Mouse (Mus musculus) myocyte (in vitro differentiated cells): ENCODE measurements around the gene Cbx1. TPM values are rescaled to one million over a fixed set of nuclear protein-coding genes. Genes with fewer than 3 reads are reported as not detected.

ENCODE experiments used
- H3K27me3 ChIP-seq: one replicate; pipeline ENCODE4 v1.6.1; 2011; ENCODE audit not compliant: control insufficient read depth, insufficient read depth, insufficient read length
- H3K36me3 ChIP-seq: one replicate; pipeline ENCODE4 v1.6.1; 2011; ENCODE audit not compliant: control insufficient read depth, insufficient read depth
- H3K4me2 ChIP-seq: one replicate; pipeline ENCODE4 v1.6.1; 2011; ENCODE audit warnings: low read depth, control low read depth
- H3K4me3 ChIP-seq: one replicate; pipeline ENCODE4 v1.5.1; 2011; ENCODE audit warnings: mild to moderate bottlenecking, control low read depth, moderate library complexity
- H3K79me2 ChIP-seq: one replicate; pipeline ENCODE4 v1.6.1; 2011; ENCODE audit not compliant: control insufficient read depth, insufficient read depth
- H3ac ChIP-seq: one replicate; pipeline ENCODE4 v1.6.1; 2011; ENCODE audit not compliant: control insufficient read depth, insufficient read length
- CEBPB ChIP-seq: IDR thresholded peaks from 2 replicates; pipeline ENCODE4 v1.6.1; 2011; ENCODE audit warnings: mild to moderate bottlenecking, moderate library complexity; ENCODE audit not compliant: poor library complexity, insufficient read depth, severe bottlenecking
- E2F4 ChIP-seq: IDR thresholded peaks from one replicate; pipeline ENCODE4 v1.6.1; 2011; ENCODE audit warnings: mild to moderate bottlenecking, control low read depth, moderate library complexity; ENCODE audit not compliant: insufficient read depth
- MAX ChIP-seq: IDR thresholded peaks from one replicate; pipeline ENCODE4 v1.6.1; 2011; ENCODE audit warnings: low read depth, mild to moderate bottlenecking, control low read depth
- MYOD1 ChIP-seq, 3 experiments: IDR thresholded peaks; one replicate each; pipeline ENCODE4 v1.6.1; 2011; ENCODE audit warnings: control low read depth in 2 of 3, low read depth in 2 of 3, mild to moderate bottlenecking in 2 of 3, moderate library complexity in 1 of 3; ENCODE audit not compliant: insufficient read length in 2 of 3, control insufficient read depth in 1 of 3
- MYOG ChIP-seq, 3 experiments: IDR thresholded peaks; one replicate each; pipeline ENCODE4 v1.6.1; 2011; ENCODE audit warnings: control low read depth in 2 of 3, low read depth in 2 of 3, mild to moderate bottlenecking in 2 of 3; ENCODE audit not compliant: insufficient read length in 2 of 3, control insufficient read depth in 1 of 3, insufficient read depth in 1 of 3
- POLR2A ChIP-seq: IDR thresholded peaks from one replicate; pipeline ENCODE4 v1.6.1; 2011; ENCODE audit warnings: low read depth, mild to moderate bottlenecking, control low read depth, moderate library complexity; ENCODE audit not compliant: insufficient read length
- POLR2AphosphoS2 ChIP-seq: IDR thresholded peaks from one replicate; pipeline ENCODE4 v1.6.1; 2011; ENCODE audit warnings: low read depth, control low read depth; ENCODE audit not compliant: insufficient read length
- REST ChIP-seq: IDR thresholded peaks from one replicate; pipeline ENCODE4 v1.6.1; 2011; ENCODE audit warnings: mild to moderate bottlenecking, control low read depth, moderate library complexity; ENCODE audit not compliant: insufficient read depth, insufficient read length
- SRF ChIP-seq: IDR thresholded peaks from one replicate; pipeline ENCODE4 v1.6.1; 2011; ENCODE audit warnings: low read depth; ENCODE audit not compliant: control insufficient read depth, insufficient read length
- TCF12 ChIP-seq: IDR thresholded peaks from one replicate; pipeline ENCODE4 v1.6.1; 2011; ENCODE audit warnings: mild to moderate bottlenecking, control low read depth; ENCODE audit not compliant: poor library complexity, insufficient read depth, severe bottlenecking
- TCF3 ChIP-seq: IDR thresholded peaks from one replicate; pipeline ENCODE4 v1.6.1; 2011; ENCODE audit warnings: low read depth, control low read depth; ENCODE audit not compliant: insufficient read length
- USF1 ChIP-seq: IDR thresholded peaks from one replicate; pipeline ENCODE4 v1.6.1; 2011; ENCODE audit warnings: low read depth, mild to moderate bottlenecking, control low read depth, moderate library complexity
- polyA plus RNA-seq: library from polyadenylated mRNA; unstranded; fragments of >200 nt; fragmentation: generic; extraction: Trizol; gene quantifications from one replicate; pipeline ENCODE4 v1.2.1, GENCODE M21; 2012; ENCODE audit warnings: missing spikeins

Cbx1 gene
- polyA plus RNA-seq, 1 experiment: 34.6 TPM

DNA sequence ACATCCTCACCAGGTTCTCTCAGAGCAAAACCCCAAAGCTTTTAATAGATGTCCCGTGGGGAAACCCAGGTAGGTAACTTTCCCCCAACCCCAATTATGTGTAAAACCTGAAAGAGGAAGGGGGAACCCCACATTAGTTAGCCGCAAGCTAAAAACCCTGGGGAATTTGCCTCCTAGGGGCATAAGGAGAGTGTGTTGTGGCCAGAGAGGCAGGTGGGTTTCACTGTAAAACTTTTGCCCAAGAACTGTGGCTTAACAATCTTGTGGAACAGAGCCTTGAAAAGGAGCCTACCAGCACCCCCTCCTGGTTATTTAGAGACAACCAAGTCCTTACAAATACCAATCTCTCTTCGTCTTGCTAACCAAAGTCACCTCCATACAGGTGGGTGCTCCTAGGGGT lies 14.4 kb upstream of the Cbx1 start:
- peaks cover 33% of the 10 kb centered on the region for H3K36me3 ChIP-seq
- no peaks in the 10 kb centered on the region for H3K27me3 ChIP-seq
- no peak overlapping the region for H3ac ChIP-seq
- peaks cover 28% of the 10 kb centered on the region for H3K79me2 ChIP-seq
- TF ChIP-seq TCF12: no peak
- no peak for TF ChIP-seq TCF3
- no peak for TF ChIP-seq CEBPB
- no peak for TF ChIP-seq MYOG (IDR thresholded peaks at IDR 0.05; ENCODE audit: control insufficient read depth in 1 of 3, insufficient read depth in 1 of 3, insufficient read length in 2 of 3, low read depth in 2 of 3)
- no peak for TF ChIP-seq REST
- no peak for TF ChIP-seq POLR2AphosphoS2
- TF ChIP-seq MAX: no peak
- no peak for TF ChIP-seq USF1
- no peak for TF ChIP-seq E2F4
- no peak for TF ChIP-seq SRF
- TF ChIP-seq POLR2A: no peak
- TF ChIP-seq MYOD1 (IDR thresholded peaks at IDR 0.05; ENCODE audit: control insufficient read depth in 1 of 3, insufficient read length in 2 of 3, low read depth in 2 of 3): no peak
- H3K4me3 ChIP-seq: no peak overlapping the region
- no peak overlapping the region for H3K4me2 ChIP-seq

DNA sequence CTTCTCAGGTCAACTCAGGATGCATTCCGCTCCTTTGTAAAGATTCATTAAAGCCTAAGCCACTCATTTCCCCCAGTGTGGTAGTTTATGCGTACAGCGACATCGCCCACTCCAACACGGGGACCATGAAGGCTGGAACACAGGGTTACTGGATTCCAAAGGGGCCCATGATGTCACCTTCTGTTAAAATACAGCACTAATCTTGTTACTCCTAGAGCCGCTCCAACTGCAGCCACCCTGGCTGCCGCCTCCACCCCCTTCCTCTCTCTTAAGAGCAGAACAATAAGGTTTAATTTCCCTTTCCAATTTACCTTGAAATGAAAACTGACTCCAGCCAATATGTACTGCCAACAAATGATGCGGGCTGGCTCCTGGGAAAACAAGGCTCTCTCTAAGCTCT lies 13.9 kb upstream of the Cbx1 start:
- TF ChIP-seq POLR2A (no peak), USF1 (no peak), MYOG (IDR thresholded peaks at IDR 0.05; ENCODE audit: control insufficient read depth in 1 of 3, insufficient read depth in 1 of 3, insufficient read length in 2 of 3, low read depth in 2 of 3) (no peak), MAX (no peak), REST (no peak), CEBPB (no peak), E2F4 (no peak), SRF (no peak), TCF3 (no peak), TCF12 (no peak), POLR2AphosphoS2 (no peak), MYOD1 (IDR thresholded peaks at IDR 0.05; ENCODE audit: control insufficient read depth in 1 of 3, insufficient read length in 2 of 3, low read depth in 2 of 3) (no peak)
- H3K79me2 ChIP-seq: peaks cover 28% of the 10 kb centered on the region
- no peak overlapping the region for H3ac ChIP-seq
- peaks cover 28% of the 10 kb centered on the region for H3K36me3 ChIP-seq
- no peaks in the 10 kb centered on the region for H3K27me3 ChIP-seq
- no peak overlapping the region for H3K4me3 ChIP-seq
- H3K4me2 ChIP-seq: no peak overlapping the region

DNA sequence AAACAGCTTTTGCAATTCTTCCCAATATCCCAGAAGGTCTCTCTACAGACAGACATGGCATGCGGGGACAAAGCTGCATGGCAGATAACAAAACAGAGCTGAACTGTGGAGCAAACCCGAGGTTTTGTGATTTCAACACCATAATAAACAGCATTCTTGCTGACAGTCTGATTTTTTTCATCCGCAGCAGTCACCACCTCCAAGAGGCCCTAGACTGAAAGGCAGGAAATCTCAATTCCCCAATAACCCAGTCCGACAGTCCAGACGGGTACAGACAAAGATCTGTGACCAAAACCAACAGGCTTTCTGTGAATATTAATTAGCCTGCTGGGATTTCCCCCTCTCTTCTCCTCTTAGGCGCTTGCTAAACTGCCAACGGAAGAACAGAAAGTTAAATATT lies 13.3 kb upstream of the Cbx1 start:
- peak overlapping the region; percentile 99 for H3K4me2 ChIP-seq
- TF ChIP-seq POLR2AphosphoS2: no peak
- TF ChIP-seq MAX: no peak
- TF ChIP-seq MYOG (IDR thresholded peaks at IDR 0.05; ENCODE audit: control insufficient read depth in 1 of 3, insufficient read depth in 1 of 3, insufficient read length in 2 of 3, low read depth in 2 of 3): no peak
- TF ChIP-seq TCF12: no peak
- no peak for TF ChIP-seq E2F4
- no peak for TF ChIP-seq POLR2A
- no peak for TF ChIP-seq TCF3
- TF ChIP-seq CEBPB: no peak
- TF ChIP-seq MYOD1 (IDR thresholded peaks at IDR 0.05; ENCODE audit: control insufficient read depth in 1 of 3, insufficient read length in 2 of 3, low read depth in 2 of 3): no peak
- no peak for TF ChIP-seq REST
- TF ChIP-seq USF1: no peak
- no peak for TF ChIP-seq SRF
- peaks cover 28% of the 10 kb centered on the region for H3K79me2 ChIP-seq
- H3ac ChIP-seq: no peak overlapping the region
- peak overlapping the region; percentile 77 for H3K4me3 ChIP-seq
- peaks cover 25% of the 10 kb centered on the region for H3K36me3 ChIP-seq
- no peaks in the 10 kb centered on the region for H3K27me3 ChIP-seq

DNA sequence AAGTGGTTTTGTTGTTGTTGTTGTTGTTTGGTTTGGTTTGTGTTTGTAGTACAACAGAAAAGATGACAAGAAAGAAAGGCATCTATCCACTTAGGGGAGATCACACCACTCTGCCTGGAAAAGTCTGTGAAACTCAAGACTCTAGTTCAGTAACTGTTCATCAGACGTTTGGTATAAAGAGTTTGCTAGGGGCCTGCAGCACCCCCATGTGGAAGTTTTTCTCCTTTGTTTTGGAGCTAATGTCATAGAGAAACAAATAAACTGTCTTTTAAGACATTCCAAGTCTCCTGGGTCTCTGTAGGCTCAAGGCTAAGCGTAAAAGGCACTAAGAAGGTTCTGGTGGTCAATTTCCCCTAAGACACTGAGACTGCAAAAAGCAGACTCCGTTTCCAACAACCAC lies 12.9 kb upstream of the Cbx1 start:
- Histone ChIP-seq H3K27me3 (no peaks in the 10 kb centered on the region), H3K4me2 (peak overlapping the region; percentile 99), H3K36me3 (peaks cover 25% of the 10 kb centered on the region), H3K4me3 (peak overlapping the region; percentile 77), H3ac (peak overlapping the region; percentile 26), H3K79me2 (peaks cover 28% of the 10 kb centered on the region)
- TF ChIP-seq E2F4 (no peak), CEBPB (no peak), MYOG (IDR thresholded peaks at IDR 0.05; ENCODE audit: control insufficient read depth in 1 of 3, insufficient read depth in 1 of 3, insufficient read length in 2 of 3, low read depth in 2 of 3) (no peak), TCF12 (no peak), TCF3 (no peak), MYOD1 (IDR thresholded peaks at IDR 0.05; ENCODE audit: control insufficient read depth in 1 of 3, insufficient read length in 2 of 3, low read depth in 2 of 3) (no peak), USF1 (no peak), SRF (no peak), MAX (no peak), REST (no peak), POLR2AphosphoS2 (no peak), POLR2A (no peak)
